Mouse (Mus musculus) stomach, embryonic 14.5 days (tissue): ENCODE data around the gene Slc38a7. TPM values are rescaled to one million over a fixed set of nuclear protein-coding genes. Genes with fewer than 3 reads are reported as not detected.
A peak's percentile ranks its signal among the peaks of the same experiment; 100 is the strongest.
"Not testable (repeated sequence)": the region's sequence is repeated elsewhere in the genome, so short reads cannot be mapped to it uniquely, and the experiment has no call there.

ENCODE experiments used
- ATAC-seq: fragments of 200-750 bp; cut with Nextera tagmentation; 2 replicates; pipeline ENCODE4 v1.8.0; 2017; ENCODE audit warnings: low read depth, moderate TSS enrichment; ENCODE audit not compliant: insufficient number of reproducible peaks, insufficient read depth, low FRiP score
- H3K27ac ChIP-seq: fragments of 300-500 bp; sonication (generic); 2 replicates; pipeline ENCODE4 v1.5.1; 2014; ENCODE audit warnings: mild to moderate bottlenecking, low read length, moderate library complexity, mixed read lengths
- H3K27me3 ChIP-seq: fragments of 300-500 bp; sonication (generic); 2 replicates; pipeline ENCODE4 v1.6.1; 2014; ENCODE audit warnings: low read length, control low read depth, mixed read lengths; ENCODE audit not compliant: control insufficient read depth, insufficient read depth
- H3K36me3 ChIP-seq: fragments of 300-500 bp; sonication (generic); 2 replicates; pipeline ENCODE4 v1.6.1; 2014; ENCODE audit warnings: mild to moderate bottlenecking, control low read depth, low read length, moderate library complexity, mixed read lengths; ENCODE audit not compliant: control insufficient read depth, insufficient read depth
- H3K4me1 ChIP-seq: fragments of 300-500 bp; sonication (generic); 2 replicates; pipeline ENCODE4 v1.6.1; 2014; ENCODE audit warnings: low read length, control low read depth, mixed read lengths; ENCODE audit not compliant: control insufficient read depth, insufficient read depth
- H3K4me2 ChIP-seq: fragments of 300-500 bp; sonication (generic); replicated peaks from 2 replicates; pipeline ENCODE4 v1.6.1; 2014; ENCODE audit warnings: low read depth, low read length, control low read depth
- H3K4me3 ChIP-seq: fragments of 300-500 bp; sonication (generic); 2 replicates; pipeline ENCODE4 v1.5.1; 2014; ENCODE audit warnings: low read depth, low read length, control low read depth
- H3K9ac ChIP-seq: fragments of 300-500 bp; sonication (generic); replicated peaks from 2 replicates; pipeline ENCODE4 v1.6.1; 2014; ENCODE audit warnings: low read depth, mild to moderate bottlenecking, control low read depth, low read length, moderate library complexity, mixed read lengths
- H3K9me3 ChIP-seq: fragments of 300-500 bp; sonication (generic); 2 replicates; pipeline ENCODE4 v1.6.1; 2016; ENCODE audit warnings: low read depth, low read length, control low read depth; ENCODE audit not compliant: control insufficient read depth
- WGBS: fragments of 180-500 bp; shearing (Covaris S2); extraction: QIAGEN DNeasy Blood & Tissue Kit; methylation state at CpG from one replicate; pipeline ENCODE4 v1.1.7; 2014; 5-methylcytosine and 5-hydroxymethylcytosine counted together
- polyA plus RNA-seq: library from polyadenylated mRNA; unstranded; fragments of >200 nt; fragmentation: Nextera tagmentation; extraction: Ambion mirVana; gene quantifications from 2 replicates; pipeline ENCODE4 v1.2.1, GENCODE M21; 2014

Gene Slc38a7
- polyA plus RNA-seq, 1 experiment from 2014 or later, result 15.0 TPM

- H3K36me3 ChIP-seq, result peaks cover 30% of the 10 kb centered on the region
- ATAC-seq, result not testable (repeated sequence)
Observed at GRCm38 (mm10) chr8:95864851-95865250, 11.5 kb upstream of the Slc38a7 start.

GRCm38 (mm10) chr8:95863761-95864440 lies 10.6 kb upstream of the Slc38a7 start:
- not testable (repeated sequence) for H3K9me3 ChIP-seq, H3K4me1 ChIP-seq, H3K27me3 ChIP-seq, H3K27ac ChIP-seq, ATAC-seq, H3K4me3 ChIP-seq, H3K4me2 ChIP-seq, H3K9ac ChIP-seq
- WGBS, result 60% methylated on average over 10 of the region's 11 CpGs
- peaks cover 22% of the 10 kb centered on the region for H3K36me3 ChIP-seq

More at GRCm38 (mm10) chr8:95864851-95865250, 11.5 kb upstream of the Slc38a7 start:
- not testable (repeated sequence) for H3K27ac ChIP-seq, H3K27me3 ChIP-seq, H3K9ac ChIP-seq, H3K4me2 ChIP-seq, H3K4me1 ChIP-seq, H3K9me3 ChIP-seq, H3K4me3 ChIP-seq
- 93% methylated on average over 17 of the region's 18 CpGs for WGBS

GRCm38 (mm10) chr8:95854174-95854573 lies 835 bp upstream of the Slc38a7 start:
- no peak overlapping the region for H3K4me3 ChIP-seq
- no peaks in the 10 kb centered on the region for H3K27me3 ChIP-seq
- 83% methylated on average over 6 of the region's 6 CpGs for WGBS
- H3K4me2 ChIP-seq, result no peak overlapping the region
- no peak for ATAC-seq
- H3K36me3 ChIP-seq, result no peaks in the 10 kb centered on the region
- no peak overlapping the region for H3K9ac ChIP-seq
- H3K9me3 ChIP-seq, result no peaks in the 10 kb centered on the region
- H3K27ac ChIP-seq, result no peak overlapping the region
- H3K4me1 ChIP-seq, result peaks cover 6% of the 10 kb centered on the region; the same call in 1 of the 2 replicates

GRCm38 (mm10) chr8:95852290-95852689 lies 1.0 kb downstream of the Slc38a7 start:
- Histone ChIP-seq H3K4me1 (peaks cover 6% of the 10 kb centered on the region; the same call in 1 of the 2 replicates), H3K27me3 (no peaks in the 10 kb centered on the region), H3K27ac (no peak overlapping the region), H3K9me3 (no peaks in the 10 kb centered on the region), H3K4me3 (peak overlapping the region; percentile 66; the same call in 1 of the 2 replicates), H3K9ac (peak overlapping the region; percentile 25; the same call in 1 of the 2 replicates), H3K4me2 (peak overlapping the region; percentile 79), H3K36me3 (no peaks in the 10 kb centered on the region)
- no peak for ATAC-seq
- WGBS, result 68% methylated on average over 4 of the region's 4 CpGs

GRCm38 (mm10) chr8:95850326-95850725 lies 3.0 kb downstream of the Slc38a7 start:
- Histone ChIP-seq H3K4me2 (no peak overlapping the region), H3K4me1 (peaks cover 6% of the 10 kb centered on the region; the same call in 1 of the 2 replicates), H3K27ac (no peak overlapping the region), H3K27me3 (no peaks in the 10 kb centered on the region), H3K4me3 (no peak overlapping the region), H3K9me3 (no peaks in the 10 kb centered on the region), H3K9ac (no peak overlapping the region), H3K36me3 (peaks cover 6% of the 10 kb centered on the region; the same call in 1 of the 2 replicates)
- no peak for ATAC-seq
- WGBS, result 94% methylated on average over 2 of the region's 2 CpGs

GRCm38 (mm10) chr8:95848734-95849464 lies 4.4 kb downstream of the Slc38a7 start:
- H3K9ac ChIP-seq, result no peak overlapping the region
- H3K36me3 ChIP-seq, result peaks cover 12% of the 10 kb centered on the region; the same call in 1 of the 2 replicates
- no peak overlapping the region for H3K4me3 ChIP-seq
- no peak for ATAC-seq
- no peak overlapping the region for H3K27ac ChIP-seq
- WGBS, result 90% methylated on average over 19 of the region's 19 CpGs
- no peak overlapping the region for H3K4me2 ChIP-seq
- H3K9me3 ChIP-seq, result no peaks in the 10 kb centered on the region
- H3K4me1 ChIP-seq, result peaks cover 6% of the 10 kb centered on the region; the same call in 1 of the 2 replicates
- H3K27me3 ChIP-seq, result no peaks in the 10 kb centered on the region

- Histone ChIP-seq H3K4me2 (no peak overlapping the region), H3K9ac (no peak overlapping the region), H3K36me3 (peaks cover 12% of the 10 kb centered on the region; the same call in 1 of the 2 replicates), H3K9me3 (no peaks in the 10 kb centered on the region), H3K27me3 (no peaks in the 10 kb centered on the region), H3K27ac (no peak overlapping the region), H3K4me1 (peaks cover 6% of the 10 kb centered on the region; the same call in 1 of the 2 replicates), H3K4me3 (no peak overlapping the region)
- 83% methylated on average over 24 of the region's 24 CpGs for WGBS
- no peak for ATAC-seq
Observed at GRCm38 (mm10) chr8:95848061-95848551, 5.2 kb downstream of the Slc38a7 start.

- Histone ChIP-seq H3K27me3 (no peaks in the 10 kb centered on the region), H3K4me2 (no peak overlapping the region), H3K9me3 (no peaks in the 10 kb centered on the region), H3K36me3 (peaks cover 12% of the 10 kb centered on the region; the same call in 1 of the 2 replicates), H3K4me1 (no peaks in the 10 kb centered on the region), H3K27ac (no peak overlapping the region), H3K9ac (no peak overlapping the region), H3K4me3 (no peak overlapping the region)
- WGBS, result 88% methylated on average over 7 of the region's 7 CpGs
- no peak for ATAC-seq
Observed at GRCm38 (mm10) chr8:95845026-95845425, 8.3 kb downstream of the Slc38a7 start.
